Mouse (Mus musculus): ENCODE measurements around the gene Pum2. TPM values are rescaled to one million over a fixed set of nuclear protein-coding genes. Genes with fewer than 3 reads are reported as not detected.

Gene Pum2
- total RNA-seq, 2 experiments from 2014 or later: 116 to 149 TPM

- no peak for DNase-seq (ENCODE audit: low spot score in 2 of 2)
These were observed 113.2 kb downstream of the Pum2 start for GRCm38 (mm10) chr12:8786984-8787730.

- no peak for DNase-seq (ENCODE audit: low spot score in 2 of 2)
These were observed 114.5 kb downstream of the Pum2 start for GRCm38 (mm10) chr12:8788469-8788868.

GRCm38 (mm10) chr12:8790615-8791014 lies 116.7 kb downstream of the Pum2 start:
- DNase-seq (ENCODE audit: low spot score in 2 of 2): no peak

GRCm38 (mm10) chr12:8793410-8794051 lies 119.6 kb downstream of the Pum2 start:
- no peak for DNase-seq (ENCODE audit: low spot score in 2 of 2)

GRCm38 (mm10) chr12:8797936-8798335 lies 124.0 kb downstream of the Pum2 start:
- no peak for DNase-seq (ENCODE audit: low spot score in 2 of 2)

GRCm38 (mm10) chr12:8798486-8799020 lies 124.6 kb downstream of the Pum2 start:
- no peak for DNase-seq (ENCODE audit: low spot score in 2 of 2)

Other genes starting within 250 kb of the Pum2 start
- gene Rhob, start 174.1 kb upstream of the Pum2 start, total RNA-seq (2021): 100 to 1,000 TPM; 186 to 189 TPM
- gene Slc7a15, start 75.1 kb upstream of the Pum2 start, total RNA-seq (2021): not detected
- gene Sdc1, start 97.2 kb downstream of the Pum2 start, total RNA-seq (2021): 10 to 100 TPM in 1 of 2 experiments, 1 to 10 TPM in 1; 7.6 to 15.9 TPM
- 100 to 1,000 TPM; 578 to 580 TPM for gene Laptm4a, start 247.5 kb downstream of the Pum2 start, total RNA-seq (2021)

Measured in adrenal gland, adult 18-20 months (tissue).